Mouse (Mus musculus) brain, embryonic 14.5 days (tissue): Measurements from ENCODE around the gene CN725425.

ENCODE experiments used
- CTCF ChIP-seq: fragments of 200-500 bp; IDR thresholded peaks from 2 replicates; pipeline ENCODE4 v1.5.1; 2012; ENCODE audit warnings: inconsistent platforms, mild to moderate bottlenecking, moderate library complexity, borderline replicate concordance; ENCODE audit not compliant: insufficient read depth, insufficient read length; ENCODE audit errors: extremely low read depth
- POLR2A ChIP-seq: fragments of 200-500 bp; IDR thresholded peaks from 2 replicates; pipeline ENCODE4 v1.6.1; 2012; ENCODE audit warnings: mild to moderate bottlenecking, inconsistent platforms, borderline replicate concordance; ENCODE audit not compliant: poor library complexity, insufficient read depth, insufficient read length, severe bottlenecking; ENCODE audit errors: extremely low read depth

- TF ChIP-seq CTCF, result no peak
- no peak for TF ChIP-seq POLR2A
Measured at GRCm38 (mm10) chr15:91281521-91281920, 82.2 kb downstream of the CN725425 start.
